Mouse (Mus musculus): ENCODE measurements around the gene Ackr2.

GRCm38 (mm10) chr9:121914226-121914757 lies 16.1 kb downstream of the Ackr2 start:
- TF ChIP-seq GABPA (IDR thresholded peaks at IDR 0.05; ENCODE audit: low read depth, low read length) (no peak), USF2 (IDR thresholded peaks at IDR 0.05; ENCODE audit: borderline replicate concordance in 1 of 2, insufficient read depth in 1 of 2, low read depth in 1 of 2, low read length in 2 of 2) (no peak), TCF12 (IDR thresholded peaks at IDR 0.05; ENCODE audit: low read depth, low read length) (no peak), POLR2A (IDR thresholded peaks at IDR 0.05; ENCODE audit: control insufficient read depth in 1 of 2, insufficient read depth in 1 of 2, low read depth in 1 of 2, low read length in 2 of 2, poor library complexity in 1 of 2) (no peak), EP300 (IDR thresholded peaks at IDR 0.05; ENCODE audit: low read depth in 1 of 2, low read length in 2 of 2) (no peak), KAT2A (conservative IDR thresholded peaks at IDR 0.05; ENCODE audit: low read depth, low read length) (no peak), MYC (IDR thresholded peaks at IDR 0.05; ENCODE audit: low read depth, low read length) (no peak), TAL1 (IDR thresholded peaks at IDR 0.05; ENCODE audit: low read length) (no peak), USF1 (IDR thresholded peaks at IDR 0.05; ENCODE audit: low read depth, low read length) (no peak), CTCF (IDR thresholded peaks at IDR 0.05 in 2 of 3, conservative IDR thresholded peaks at IDR 0.05 in 1 of 3; ENCODE audit: control insufficient read depth in 1 of 3, insufficient read depth in 1 of 3, low read depth in 2 of 3, low read length in 3 of 3, poor library complexity in 1 of 3, severe bottlenecking in 1 of 3) (no peak)

Measured in MEL (cell line).